Mouse (Mus musculus) liver, embryonic 11.5 days (tissue): Measurements from ENCODE around the gene Dstyk. TPM values are rescaled to one million over a fixed set of nuclear protein-coding genes. Genes with fewer than 3 reads are reported as not detected.

Experiments used
- ATAC-seq: fragments of 200-750 bp; cut with Nextera tagmentation; replicated peaks from 2 replicates; pipeline ENCODE4 v1.8.0; 2017; ENCODE audit warnings: moderate number of reproducible peaks, mild to moderate bottlenecking, moderate TSS enrichment, moderate library complexity; ENCODE audit not compliant: low FRiP score
- DNase-seq: peaks from one replicate; pipeline ENCODE4 v3.0.0-alpha.2; 2017; ENCODE audit warnings: low spot score
- H3K27ac ChIP-seq: fragments of 300-500 bp; sonication (generic); 2 replicates; pipeline ENCODE4 v1.5.1; 2014; ENCODE audit warnings: mild to moderate bottlenecking, low read depth, low read length, control low read depth
- H3K27me3 ChIP-seq: fragments of 300-500 bp; sonication (generic); replicated peaks from 2 replicates; pipeline ENCODE4 v1.6.1; 2014; ENCODE audit warnings: low read length, mixed read lengths; ENCODE audit not compliant: control insufficient read depth, insufficient read depth
- H3K36me3 ChIP-seq: fragments of 300-500 bp; sonication (generic); 2 replicates; pipeline ENCODE4 v1.6.1; 2014; ENCODE audit warnings: mild to moderate bottlenecking, low read length, moderate library complexity, mixed read lengths; ENCODE audit not compliant: control insufficient read depth, insufficient read depth
- H3K4me1 ChIP-seq: fragments of 300-500 bp; sonication (generic); replicated peaks from 2 replicates; pipeline ENCODE4 v1.6.1; 2014; ENCODE audit warnings: low read length, mixed read lengths; ENCODE audit not compliant: control insufficient read depth, insufficient read depth
- H3K4me2 ChIP-seq: fragments of 300-500 bp; sonication (generic); 2 replicates; pipeline ENCODE4 v1.6.1; 2014; ENCODE audit warnings: mild to moderate bottlenecking, control low read depth, moderate library complexity
- H3K4me3 ChIP-seq: fragments of 300-500 bp; sonication (generic); 2 replicates; pipeline ENCODE4 v1.5.1; 2014; ENCODE audit warnings: low read depth, low read length, control low read depth
- H3K9ac ChIP-seq: fragments of 300-500 bp; sonication (generic); 2 replicates; pipeline ENCODE4 v1.6.1; 2014; ENCODE audit warnings: low read depth, low read length, control low read depth
- H3K9me3 ChIP-seq: fragments of 300-500 bp; sonication (generic); 2 replicates; pipeline ENCODE4 v1.6.1; 2016; ENCODE audit warnings: low read length, inconsistent platforms, mixed read lengths; ENCODE audit not compliant: control insufficient read depth
- WGBS: fragments of 180-500 bp; shearing (Covaris S2); extraction: QIAGEN DNeasy Blood & Tissue Kit; methylation state at CpG from one replicate; pipeline ENCODE4 v1.1.7; 2014; 5-methylcytosine and 5-hydroxymethylcytosine counted together
- polyA plus RNA-seq: library from polyadenylated mRNA; unstranded; fragments of >200 nt; fragmentation: Nextera tagmentation; extraction: Ambion mirVana; gene quantifications from 2 replicates; pipeline ENCODE4 v1.2.1, GENCODE M21; 2014

Gene Dstyk
- polyA plus RNA-seq, 1 experiment from 2014 or later, result 7.2 TPM

GRCm38 (mm10) chr1:132422912-132423696 lies 5.7 kb downstream of the Dstyk start:
- H3K4me2 ChIP-seq, result no peak overlapping the region
- H3K27ac ChIP-seq, result no peak overlapping the region
- no peaks in the 10 kb centered on the region for H3K36me3 ChIP-seq
- DNase-seq (no peak), ATAC-seq (no peak)
- no peaks in the 10 kb centered on the region for H3K27me3 ChIP-seq
- H3K4me3 ChIP-seq, result no peak overlapping the region
- 87% methylated on average over 5 of the region's 5 CpGs for WGBS
- H3K4me1 ChIP-seq, result peaks cover 7% of the 10 kb centered on the region; the same call in 1 of the 2 replicates
- H3K9me3 ChIP-seq, result no peaks in the 10 kb centered on the region
- H3K9ac ChIP-seq, result no peak overlapping the region

GRCm38 (mm10) chr1:132425600-132425999 lies 8.2 kb downstream of the Dstyk start:
- Histone ChIP-seq H3K27ac (no peak overlapping the region), H3K27me3 (no peaks in the 10 kb centered on the region), H3K9me3 (no peaks in the 10 kb centered on the region), H3K36me3 (no peaks in the 10 kb centered on the region), H3K4me1 (no peaks in the 10 kb centered on the region), H3K4me2 (no peak overlapping the region), H3K9ac (no peak overlapping the region), H3K4me3 (no peak overlapping the region)
- ATAC-seq, result no peak
- DNase-seq, result no peak

GRCm38 (mm10) chr1:132430818-132431217 lies 13.5 kb downstream of the Dstyk start:
- no peaks in the 10 kb centered on the region for H3K27me3 ChIP-seq
- no peak overlapping the region for H3K9ac ChIP-seq
- WGBS, result 77% methylated on average over 3 of the region's 3 CpGs
- no peaks in the 10 kb centered on the region for H3K4me1 ChIP-seq
- H3K36me3 ChIP-seq, result 0 out of 2 replicates have a peak, but pooled peaks cover 2% of the 10 kb centered on the region
- no peaks in the 10 kb centered on the region for H3K9me3 ChIP-seq
- H3K27ac ChIP-seq, result no peak overlapping the region
- H3K4me2 ChIP-seq, result no peak overlapping the region
- no peak overlapping the region for H3K4me3 ChIP-seq
- ATAC-seq (no peak), DNase-seq (no peak)

- H3K4me1 ChIP-seq, result no peaks in the 10 kb centered on the region
- no peak overlapping the region for H3K9ac ChIP-seq
- ATAC-seq (no peak), DNase-seq (no peak)
- H3K27ac ChIP-seq, result no peak overlapping the region
- H3K36me3 ChIP-seq, result 0 out of 2 replicates have a peak, but pooled peaks cover 2% of the 10 kb centered on the region
- no peak overlapping the region for H3K4me2 ChIP-seq
- 73% methylated on average over 9 of the region's 9 CpGs for WGBS
- H3K4me3 ChIP-seq, result no peak overlapping the region
- no peaks in the 10 kb centered on the region for H3K9me3 ChIP-seq
- H3K27me3 ChIP-seq, result no peaks in the 10 kb centered on the region
Observed at GRCm38 (mm10) chr1:132431716-132432115, 14.4 kb downstream of the Dstyk start.

GRCm38 (mm10) chr1:132433349-132433748 lies 16.0 kb downstream of the Dstyk start:
- DNase-seq, result no peak
- Histone ChIP-seq H3K9me3 (no peaks in the 10 kb centered on the region), H3K4me1 (no peaks in the 10 kb centered on the region), H3K9ac (no peak overlapping the region), H3K4me3 (no peak overlapping the region), H3K4me2 (no peak overlapping the region), H3K27ac (no peak overlapping the region), H3K27me3 (no peaks in the 10 kb centered on the region), H3K36me3 (0 out of 2 replicates have a peak, but pooled peaks cover 2% of the 10 kb centered on the region)
- 89% methylated on average over 5 of the region's 5 CpGs for WGBS
- ATAC-seq, result no peak

- Histone ChIP-seq H3K4me3 (no peak overlapping the region), H3K9me3 (no peaks in the 10 kb centered on the region), H3K27ac (no peak overlapping the region), H3K4me2 (no peak overlapping the region), H3K4me1 (no peaks in the 10 kb centered on the region), H3K36me3 (0 out of 2 replicates have a peak, but pooled peaks cover 2% of the 10 kb centered on the region), H3K27me3 (no peaks in the 10 kb centered on the region), H3K9ac (no peak overlapping the region)
- DNase-seq, result no peak
- WGBS, result 93% methylated on average over 12 of the region's 12 CpGs
- no peak for ATAC-seq
Observed at GRCm38 (mm10) chr1:132434032-132434431, 16.7 kb downstream of the Dstyk start.

- Histone ChIP-seq H3K27ac (no peak overlapping the region), H3K9ac (no peak overlapping the region), H3K4me3 (no peak overlapping the region), H3K4me1 (no peaks in the 10 kb centered on the region), H3K9me3 (no peaks in the 10 kb centered on the region; the same call in 1 of the 2 replicates), H3K36me3 (peaks cover 9% of the 10 kb centered on the region), H3K4me2 (no peak overlapping the region), H3K27me3 (no peaks in the 10 kb centered on the region)
- ATAC-seq (no peak), DNase-seq (no peak)
- 75% methylated on average over 4 of the region's 4 CpGs for WGBS
Observed at GRCm38 (mm10) chr1:132436320-132436958, 19.1 kb downstream of the Dstyk start.

- Histone ChIP-seq H3K9me3 (no peaks in the 10 kb centered on the region; the same call in 1 of the 2 replicates), H3K27ac (no peak overlapping the region)
Observed at GRCm38 (mm10) chr1:132436960-132437359, 19.6 kb downstream of the Dstyk start.

More at GRCm38 (mm10) chr1:132436960-132437359, 19.6 kb downstream of the Dstyk start:
- WGBS, result 85% methylated on average over 1 of the region's 1 CpGs
- H3K9ac ChIP-seq, result no peak overlapping the region
- no peaks in the 10 kb centered on the region for H3K4me1 ChIP-seq
- H3K4me3 ChIP-seq, result no peak overlapping the region
- DNase-seq (no peak), ATAC-seq (no peak)
- H3K4me2 ChIP-seq, result no peak overlapping the region
- no peaks in the 10 kb centered on the region for H3K27me3 ChIP-seq
- peaks cover 9% of the 10 kb centered on the region for H3K36me3 ChIP-seq
